Mouse (Mus musculus) heart, embryonic 16.5 days (tissue): ENCODE data around the gene Mmp11. TPM values are rescaled to one million over a fixed set of nuclear protein-coding genes. Genes with fewer than 3 reads are reported as not detected.
A peak's percentile ranks its signal among the peaks of the same experiment; 100 is the strongest.
"Not testable (repeated sequence)": the region's sequence is repeated elsewhere in the genome, so short reads cannot be mapped to it uniquely, and the experiment has no call there.

Experiments used
- ATAC-seq: fragments of 200-750 bp; cut with Nextera tagmentation; replicated peaks from 2 replicates; pipeline ENCODE4 v1.8.0; 2017; ENCODE audit warnings: moderate number of reproducible peaks; ENCODE audit not compliant: insufficient read depth, low FRiP score; ENCODE audit errors: extremely low read depth
- H3K27ac ChIP-seq: fragments of 300-500 bp; sonication (generic); 2 replicates; pipeline ENCODE4 v1.5.1; 2014; ENCODE audit warnings: mild to moderate bottlenecking, low read length, control low read depth, moderate library complexity
- H3K27me3 ChIP-seq: fragments of 300-500 bp; sonication (generic); 2 replicates; pipeline ENCODE4 v1.6.1; 2014; ENCODE audit warnings: low read length, mixed read lengths; ENCODE audit not compliant: control insufficient read depth, insufficient read depth
- H3K36me3 ChIP-seq: fragments of 300-500 bp; sonication (generic); 2 replicates; pipeline ENCODE4 v1.6.1; 2014; ENCODE audit not compliant: control insufficient read depth, insufficient read depth
- H3K4me1 ChIP-seq: fragments of 300-500 bp; sonication (generic); 2 replicates; pipeline ENCODE4 v1.6.1; 2014; ENCODE audit warnings: low read length, mixed read lengths; ENCODE audit not compliant: control insufficient read depth, insufficient read depth
- H3K4me2 ChIP-seq: fragments of 300-500 bp; sonication (generic); 2 replicates; pipeline ENCODE4 v1.6.1; 2014; ENCODE audit warnings: low read depth, mild to moderate bottlenecking, control low read depth, low read length
- H3K4me3 ChIP-seq: fragments of 300-500 bp; sonication (generic); 2 replicates; pipeline ENCODE4 v1.5.1; 2014; ENCODE audit warnings: mild to moderate bottlenecking, control low read depth, low read length
- H3K9ac ChIP-seq: fragments of 300-500 bp; sonication (generic); 2 replicates; pipeline ENCODE4 v1.6.1; 2014; ENCODE audit warnings: low read length, control low read depth
- H3K9me3 ChIP-seq: fragments of 300-500 bp; sonication (generic); replicated peaks from 2 replicates; pipeline ENCODE4 v1.6.1; 2016; ENCODE audit warnings: low read length; ENCODE audit not compliant: control insufficient read depth
- WGBS: fragments of 180-500 bp; shearing (Covaris S2); extraction: QIAGEN DNeasy Blood & Tissue Kit; methylation state at CpG from one replicate; pipeline ENCODE4 v1.1.7; 2014; 5-methylcytosine and 5-hydroxymethylcytosine counted together
- polyA plus RNA-seq: library from polyadenylated mRNA; unstranded; fragments of >200 nt; fragmentation: Nextera tagmentation; extraction: Ambion mirVana; gene quantifications from 2 replicates; pipeline ENCODE4 v1.2.1, GENCODE M21; 2015

Gene Mmp11
- polyA plus RNA-seq, 1 experiment from 2014 or later: 26.4 TPM

DNA sequence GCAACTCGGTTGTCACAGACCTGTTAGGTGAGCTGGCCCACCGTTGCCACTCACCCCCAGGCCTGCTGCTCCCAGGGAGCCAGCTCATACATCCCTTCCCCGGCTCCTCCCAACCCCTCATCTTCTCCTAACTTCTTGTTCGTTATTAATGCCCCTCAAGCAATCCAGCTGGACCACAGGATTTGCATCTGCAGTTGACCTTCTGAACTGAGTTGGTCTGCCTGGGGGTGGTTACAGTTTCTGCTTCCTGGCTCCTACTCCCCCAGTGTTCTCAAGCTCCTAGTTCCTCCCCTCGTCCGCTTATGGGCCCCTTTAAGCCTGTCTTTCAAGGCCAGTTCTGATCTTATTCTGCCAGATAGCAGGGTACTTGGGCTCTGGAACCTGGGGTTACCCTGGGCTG, 41.7 kb downstream of the Mmp11 start:
- H3K27me3 ChIP-seq: no peaks in the 10 kb centered on the region
- H3K27ac ChIP-seq: no peak overlapping the region
- H3K9ac ChIP-seq: no peak overlapping the region
- H3K4me1 ChIP-seq: peaks cover 21% of the 10 kb centered on the region
- H3K4me3 ChIP-seq: no peak overlapping the region
- WGBS: 70% methylated on average over 6 of the region's 6 CpGs
- no peak overlapping the region for H3K4me2 ChIP-seq
- H3K9me3 ChIP-seq: no peaks in the 10 kb centered on the region
- H3K36me3 ChIP-seq: peaks cover 19% of the 10 kb centered on the region
- no peak for ATAC-seq

DNA sequence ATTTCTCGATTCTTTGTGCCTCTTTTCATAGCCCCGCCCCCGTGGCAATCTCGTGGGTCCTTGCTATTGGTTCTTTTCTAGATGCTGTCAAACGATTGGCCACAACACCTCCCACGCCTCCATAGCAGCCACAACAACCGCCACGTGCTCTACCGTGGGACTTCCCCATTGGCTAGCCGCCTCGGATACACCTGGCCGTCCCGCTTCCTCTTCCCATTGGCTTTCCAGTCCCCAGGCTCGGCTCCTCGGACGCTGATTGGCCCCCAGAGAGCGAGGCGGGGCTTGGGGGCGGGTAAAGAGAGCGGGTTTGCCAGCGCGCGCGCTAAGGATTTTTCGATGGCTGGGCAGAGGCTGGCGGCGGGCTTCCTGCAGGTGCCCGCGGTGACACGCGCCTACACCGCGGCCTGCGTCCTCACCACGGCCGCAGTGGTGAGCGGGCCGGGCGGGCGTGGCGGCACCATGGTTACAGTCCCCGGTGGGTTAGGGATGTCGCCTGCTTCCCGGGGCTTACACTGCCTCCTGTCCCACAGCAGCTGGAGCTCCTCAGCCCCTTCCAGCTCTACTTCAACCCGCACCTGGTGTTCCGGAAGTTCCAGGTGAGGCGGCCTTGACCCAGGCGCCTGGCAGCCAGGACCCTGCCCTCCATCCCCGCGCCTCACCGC, 43.1 kb downstream of the Mmp11 start, which contains the start of gene Derl3:
Derl3 (plus strand) TSS at position 325 of the 662 bp plus-strand sequence.
- peaks cover 19% of the 10 kb centered on the region for H3K36me3 ChIP-seq
- H3K9me3 ChIP-seq: no peaks in the 10 kb centered on the region
- H3K4me3 ChIP-seq: peak within 1 kb of the TSS; percentile 56
- WGBS: 1% methylated on average over 51 of the region's 51 CpGs
- no peaks in the 10 kb centered on the region for H3K27me3 ChIP-seq
- ATAC-seq: peak; percentile 97
- H3K4me1 ChIP-seq: peaks cover 10% of the 10 kb centered on the region
- H3K27ac ChIP-seq: no peak within 1 kb of the TSS
- peak within 1 kb of the TSS; percentile 92 for H3K4me2 ChIP-seq
- peak within 1 kb of the TSS; percentile 42; the same call in 1 of the 2 replicates for H3K9ac ChIP-seq

DNA sequence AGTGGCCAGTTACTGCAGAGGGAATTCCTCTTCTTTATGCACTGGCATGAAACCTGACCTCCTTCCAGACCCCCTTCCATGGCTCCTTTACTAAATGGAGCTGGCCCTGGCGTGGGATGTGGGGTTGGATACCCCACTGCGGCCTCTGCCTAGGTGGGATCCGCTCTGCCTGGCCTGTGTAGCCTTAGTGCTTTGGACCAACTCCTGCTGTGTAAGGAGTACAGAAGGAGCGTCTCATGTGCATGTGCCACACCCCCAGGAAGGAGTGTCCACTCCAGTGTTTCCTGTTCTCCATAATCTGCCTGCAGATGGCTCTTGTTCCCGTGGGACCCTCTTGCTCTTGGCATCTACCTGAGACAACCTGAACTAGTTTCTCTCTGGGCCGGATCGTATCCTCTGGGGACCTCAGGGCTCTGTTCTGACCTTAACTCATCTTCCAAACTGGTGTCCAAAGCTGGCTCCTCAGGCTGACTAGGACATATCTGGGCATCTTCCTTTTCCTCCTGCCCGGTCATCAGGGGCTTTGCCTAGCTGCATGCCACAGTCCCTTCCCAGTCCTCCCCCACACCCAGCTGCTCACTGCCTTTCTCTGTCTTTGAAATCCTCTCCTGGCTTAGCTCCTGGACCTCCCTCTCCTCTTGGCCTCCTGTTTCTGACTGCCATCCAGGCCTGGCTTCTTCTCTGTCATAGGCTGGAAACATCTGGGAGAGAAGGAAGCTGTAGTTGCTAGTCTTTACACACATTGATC, 46.7 kb downstream of the Mmp11 start:
- H3K9ac ChIP-seq: no peak overlapping the region
- no peaks in the 10 kb centered on the region; the same call in 1 of the 2 replicates for H3K36me3 ChIP-seq
- no peak for ATAC-seq
- no peak overlapping the region for H3K27ac ChIP-seq
- peaks cover 7% of the 10 kb centered on the region; the same call in 1 of the 2 replicates for H3K4me1 ChIP-seq
- no peak overlapping the region for H3K4me2 ChIP-seq
- no peak overlapping the region for H3K4me3 ChIP-seq
- H3K27me3 ChIP-seq: no peaks in the 10 kb centered on the region
- WGBS: 42% methylated on average over 8 of the region's 8 CpGs
- H3K9me3 ChIP-seq: no peaks in the 10 kb centered on the region

DNA sequence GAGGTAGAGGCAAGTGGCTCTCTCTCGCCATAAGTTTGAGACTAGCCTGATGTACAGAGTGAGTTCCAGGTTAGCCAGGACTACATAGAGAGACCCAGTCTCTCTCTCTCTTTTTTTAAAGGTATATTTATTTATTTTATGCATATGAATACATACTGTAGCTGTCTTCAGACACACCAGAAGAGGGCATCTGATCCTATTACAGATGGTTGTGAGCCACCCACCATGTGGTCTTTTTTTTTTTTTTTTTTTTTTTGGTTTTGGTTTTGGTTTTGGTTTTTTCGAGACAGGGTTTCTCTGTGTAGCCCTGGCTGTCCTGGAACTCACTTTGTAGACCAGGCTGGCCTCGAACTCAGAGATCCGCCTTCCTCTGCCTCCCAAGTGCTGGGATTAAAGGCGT, 48.8 kb downstream of the Mmp11 start:
- H3K27ac ChIP-seq, ATAC-seq, H3K4me2 ChIP-seq, H3K4me1 ChIP-seq, H3K9ac ChIP-seq, H3K9me3 ChIP-seq, H3K27me3 ChIP-seq, H3K36me3 ChIP-seq, H3K4me3 ChIP-seq: not testable (repeated sequence)
- WGBS: 87% methylated on average over 5 of the region's 5 CpGs

DNA sequence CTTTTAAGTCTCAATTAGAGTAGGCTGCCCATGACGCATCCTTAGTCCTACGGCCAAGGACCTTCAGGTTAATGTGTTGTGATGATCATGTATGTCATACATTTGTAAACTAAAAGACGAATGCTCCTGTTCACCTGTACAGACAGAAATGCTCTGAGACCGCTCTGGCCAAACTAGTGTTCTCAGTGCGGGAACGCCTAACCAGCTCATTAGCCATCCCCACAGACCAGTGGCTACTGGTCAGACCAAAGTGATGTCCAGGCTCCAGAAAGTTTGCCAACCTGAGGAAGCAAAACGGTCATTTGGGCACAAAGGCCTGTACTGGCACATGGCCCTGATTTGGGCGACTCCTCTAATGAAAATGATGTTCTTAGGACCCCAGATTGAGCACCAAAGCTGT, 51.6 kb downstream of the Mmp11 start:
- Histone ChIP-seq H3K9me3 (no peaks in the 10 kb centered on the region), H3K27me3 (no peaks in the 10 kb centered on the region), H3K36me3 (no peaks in the 10 kb centered on the region), H3K4me1 (peaks cover 7% of the 10 kb centered on the region; the same call in 1 of the 2 replicates), H3K4me2 (no peak overlapping the region), H3K4me3 (no peak overlapping the region), H3K27ac (no peak overlapping the region), H3K9ac (no peak overlapping the region)
- WGBS: 91% methylated on average over 8 of the region's 8 CpGs
- no peak for ATAC-seq

DNA sequence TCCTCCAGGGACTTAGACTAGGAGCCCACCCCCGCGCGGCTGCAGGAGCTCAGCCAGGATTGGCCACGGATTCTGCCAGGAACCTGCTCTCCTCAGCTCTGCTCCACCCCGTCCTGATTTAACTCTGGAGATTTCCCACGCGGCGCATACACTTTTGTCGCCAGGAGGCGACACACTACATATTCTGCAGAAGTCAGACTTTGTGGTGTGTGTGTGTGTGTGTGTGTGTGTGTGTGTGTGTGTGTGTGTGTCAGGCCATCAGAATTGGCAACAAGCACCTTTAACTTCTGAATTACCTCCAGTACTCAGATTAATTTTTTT, 53.1 kb downstream of the Mmp11 start:
- Histone ChIP-seq H3K9ac (peak overlapping the region; percentile 18), H3K36me3 (no peaks in the 10 kb centered on the region), H3K9me3 (no peaks in the 10 kb centered on the region), H3K4me1 (0 out of 2 replicates have a peak, but pooled peaks cover 4% of the 10 kb centered on the region), H3K4me3 (no peak overlapping the region), H3K27ac (no peak overlapping the region), H3K4me2 (peak overlapping the region; percentile 54), H3K27me3 (no peaks in the 10 kb centered on the region)
- WGBS: under 1% methylated on average over 10 of the region's 10 CpGs
- peak; percentile 77 for ATAC-seq

DNA sequence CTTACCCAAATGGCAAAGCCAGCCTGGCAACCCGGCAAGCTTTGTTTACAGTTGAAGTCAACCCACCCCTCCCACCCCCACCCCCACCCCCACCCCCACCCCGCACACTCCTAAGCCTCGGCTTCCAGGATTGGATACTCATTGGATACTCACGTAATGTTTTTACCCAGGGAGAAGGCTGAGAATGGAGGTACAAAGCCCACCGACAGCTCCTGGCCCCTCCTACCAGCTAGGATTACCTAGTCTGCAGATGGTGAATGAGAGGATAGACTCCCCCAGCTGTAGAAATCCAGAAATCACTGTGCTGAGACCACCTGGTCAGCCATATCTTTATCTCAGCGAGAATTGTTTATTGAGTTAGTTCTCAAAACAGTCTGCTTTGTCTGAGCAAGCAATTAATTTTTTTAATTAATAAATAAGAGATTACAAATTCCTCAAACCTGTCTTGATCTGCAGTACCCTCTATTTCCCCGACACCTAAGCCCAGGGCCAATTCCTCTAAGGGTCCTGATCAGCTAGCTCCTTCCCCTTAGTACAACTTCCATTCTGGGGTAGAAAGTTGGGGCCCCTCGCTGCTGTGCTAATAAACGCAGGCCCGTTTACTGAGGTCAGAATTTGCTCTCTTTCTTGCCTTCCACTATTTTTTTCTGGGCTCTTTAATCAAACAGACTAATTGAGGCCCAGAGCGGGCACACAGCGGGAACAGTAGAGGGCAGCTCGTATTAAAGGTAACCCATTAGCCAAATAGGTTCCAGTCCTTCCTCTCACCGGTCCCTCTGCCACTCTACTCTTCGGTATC, 53.7 kb downstream of the Mmp11 start:
- Histone ChIP-seq H3K4me3 (no peak overlapping the region), H3K27me3 (no peaks in the 10 kb centered on the region), H3K27ac (no peak overlapping the region), H3K36me3 (no peaks in the 10 kb centered on the region), H3K9me3 (no peaks in the 10 kb centered on the region), H3K9ac (peak overlapping the region; percentile 18), H3K4me1 (0 out of 2 replicates have a peak, but pooled peaks cover 4% of the 10 kb centered on the region), H3K4me2 (peak overlapping the region; percentile 54)
- no peak for ATAC-seq
- 15% methylated on average over 15 of the region's 15 CpGs for WGBS

DNA sequence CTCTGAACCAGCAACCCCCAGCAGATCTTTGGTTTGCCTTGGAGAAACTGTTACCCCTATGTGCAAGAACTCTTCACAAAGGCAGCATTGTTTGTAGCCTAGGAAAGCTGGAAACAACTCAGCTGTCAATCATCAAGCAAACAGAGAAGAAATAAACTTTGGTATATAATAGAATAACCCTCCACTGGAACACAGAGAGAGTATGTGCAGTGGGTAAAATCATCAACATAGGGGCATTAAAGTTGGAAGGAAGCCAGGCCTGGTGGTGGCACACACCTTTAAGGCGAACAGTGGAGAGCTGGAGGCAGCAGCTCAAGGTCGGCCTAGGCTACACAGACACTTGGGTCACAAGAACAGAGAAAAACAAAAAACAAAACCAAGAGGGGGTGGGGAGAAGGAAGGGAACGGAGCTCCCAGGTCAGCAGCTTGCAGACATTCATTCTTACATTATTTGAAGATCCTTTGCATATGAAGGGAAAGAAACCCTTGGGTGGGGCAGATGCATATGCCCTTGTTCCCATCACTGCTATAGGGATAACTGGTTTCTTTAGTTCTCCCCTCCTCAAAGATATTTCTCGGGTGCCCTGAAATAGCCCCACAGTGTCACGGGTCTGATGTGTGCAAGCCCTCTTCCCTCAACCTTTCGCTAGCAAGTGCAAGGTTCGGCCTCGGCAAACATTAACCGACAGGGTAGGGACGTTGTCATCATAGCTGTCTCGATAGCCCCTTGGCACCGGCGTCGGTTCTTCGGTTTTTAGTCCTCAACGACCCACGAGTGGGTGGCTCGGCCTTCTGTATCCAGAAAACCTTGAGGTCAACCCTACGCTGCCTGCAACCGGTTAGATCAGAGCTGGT, 54.5 kb downstream of the Mmp11 start:
- WGBS: 29% methylated on average over 20 of the region's 20 CpGs
- Histone ChIP-seq H3K27ac (no peak overlapping the region), H3K4me3 (no peak overlapping the region), H3K36me3 (no peaks in the 10 kb centered on the region), H3K4me2 (no peak overlapping the region), H3K9me3 (no peaks in the 10 kb centered on the region), H3K4me1 (0 out of 2 replicates have a peak, but pooled peaks cover 4% of the 10 kb centered on the region), H3K27me3 (no peaks in the 10 kb centered on the region), H3K9ac (no peak overlapping the region)
- ATAC-seq: no peak
